Mouse (Mus musculus): ENCODE data around the gene Rab11b.

DNA sequence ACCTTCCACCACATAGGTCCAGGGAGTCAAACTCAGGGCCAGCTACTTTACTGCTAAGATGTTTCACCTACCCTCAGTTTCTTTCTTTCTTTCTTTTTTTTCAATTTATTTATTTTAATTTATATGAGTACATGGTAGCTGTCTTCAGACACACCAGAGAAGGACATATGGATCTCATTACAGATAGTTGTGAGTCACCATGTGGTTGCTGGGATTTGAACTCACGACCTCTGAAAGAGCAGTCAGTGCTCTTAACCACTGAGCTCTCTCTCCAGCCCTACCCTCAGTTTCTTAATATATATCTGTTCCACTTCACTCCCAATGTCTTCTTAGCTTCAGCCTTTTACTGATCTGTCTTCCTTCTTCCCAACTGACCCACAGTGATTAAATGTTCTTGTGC lies 64.9 kb downstream of the Rab11b start:
- TF ChIP-seq CTCF (IDR thresholded peaks at IDR 0.05; ENCODE audit: extremely low read depth, insufficient read depth, insufficient read length, insufficient replicate concordance) (no peak), POLR2A (IDR thresholded peaks at IDR 0.05; ENCODE audit: low read depth, low read length) (no peak)
